Mouse (Mus musculus) liver, postnatal 0 days (tissue): Measurements from ENCODE around the gene Ugt1a6a.

Source experiments
- CTCF ChIP-seq: sonication (generic); IDR thresholded peaks from 2 replicates; pipeline ENCODE4 v1.5.1; 2016; ENCODE audit warnings: antibody characterized with exemption, low read depth
- EP300 ChIP-seq: IDR thresholded peaks from 2 replicates; pipeline ENCODE4 v1.6.1; 2016; ENCODE audit warnings: antibody characterized with exemption, low read depth, mild to moderate bottlenecking

DNA sequence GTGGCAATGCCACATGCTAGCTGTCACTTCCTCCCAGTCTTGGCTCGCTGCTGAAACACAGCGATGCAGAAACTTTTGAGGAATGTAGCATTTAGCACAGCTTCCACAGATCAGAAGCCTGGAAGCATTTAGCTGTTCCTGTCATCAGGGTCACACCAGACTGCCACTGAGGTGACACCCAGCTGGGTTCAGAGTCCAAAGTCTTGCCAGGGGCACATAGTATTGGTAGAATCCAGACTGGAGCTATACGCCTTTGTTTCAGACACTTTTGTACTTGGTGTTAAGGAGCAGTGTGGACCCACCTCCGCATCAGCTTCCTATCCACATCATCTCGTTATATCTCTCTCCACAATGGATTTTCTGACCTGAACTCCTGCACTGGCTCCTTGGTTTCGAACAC lies 118.9 kb downstream of the Ugt1a6a start:
- no peak for TF ChIP-seq CTCF
- TF ChIP-seq EP300 = no peak
